Mouse (Mus musculus): ENCODE results near the gene Olfr1102. TPM values are rescaled to one million over a fixed set of nuclear protein-coding genes. Genes with fewer than 3 reads are reported as not detected.

The Olfr1102 gene
- not detected for polyA plus RNA-seq (2015; fragmentation: Illumina TruSeq; extraction: RNeasy Lipid Tissue Mini Kit (QIAGEN cat#74804); ENCODE audit: low read depth, low replicate concordance)

DNA sequence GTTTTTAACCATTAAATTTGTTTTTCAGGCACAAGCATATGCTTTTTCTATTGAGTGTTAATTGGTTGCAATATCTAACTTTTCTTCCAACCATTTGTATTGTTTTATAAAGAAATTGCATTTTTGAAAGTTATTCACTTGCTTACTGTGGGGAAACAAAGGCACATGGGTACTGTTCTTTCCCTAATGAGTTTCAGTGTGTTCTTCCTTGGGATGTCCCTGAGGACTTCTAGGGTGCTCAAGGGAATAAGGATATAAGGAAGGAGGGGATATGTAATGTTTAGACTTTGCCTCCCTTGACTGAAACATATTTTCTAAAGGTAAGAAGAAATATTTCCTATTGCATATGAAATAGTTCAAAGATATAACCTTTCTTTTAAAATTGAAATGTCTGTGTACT is at the start of gene Olfr1102:
Gene Olfr1102 (plus strand): TSS at position 301 of the 400 bp plus-strand sequence.

DNA sequence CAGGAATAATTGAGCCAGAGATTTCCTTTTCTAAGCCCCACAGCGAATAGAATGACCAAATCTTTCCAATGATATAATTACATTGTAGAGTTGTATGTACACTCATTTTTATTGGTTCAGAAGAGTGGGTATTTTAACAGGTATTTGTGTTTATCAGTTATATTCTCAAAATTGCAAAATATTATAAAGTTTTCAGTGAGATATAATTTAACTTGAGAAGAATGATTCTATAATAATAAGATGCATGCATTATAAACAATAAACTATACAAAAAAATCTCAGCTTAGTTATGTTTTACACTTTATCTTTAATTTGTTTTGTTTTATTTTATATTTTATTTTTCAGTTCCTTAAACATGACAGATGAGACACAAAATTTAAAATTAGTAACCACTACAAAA is 37.6 kb upstream of the Olfr1102 start, which contains the start of gene Olfr1099:
Gene Olfr1099 (minus strand): TSS at position 101 of the 400 bp plus-strand sequence.

DNA sequence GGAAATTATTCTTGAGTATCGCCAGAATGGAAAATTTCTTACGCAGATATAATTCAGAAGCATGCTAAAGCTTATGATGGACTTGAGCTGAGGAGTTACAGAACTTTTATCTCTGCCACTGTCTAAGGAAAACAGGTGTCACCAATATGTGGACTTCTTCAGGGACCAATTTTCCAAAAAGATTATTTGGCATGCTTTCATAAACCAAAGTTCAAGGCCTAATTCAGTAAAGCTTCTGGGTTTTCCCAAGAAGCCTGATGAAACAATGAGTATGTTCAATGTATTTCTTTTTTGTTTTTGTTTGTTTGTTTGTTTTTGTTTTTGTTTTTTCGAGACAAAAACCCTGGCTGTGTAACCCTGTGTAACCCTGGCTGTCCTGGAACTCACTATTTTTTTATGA is 18.3 kb upstream of the Olfr1102 start, which contains the start of gene Olfr1100:
Gene Olfr1100 (minus strand): TSS at position 101 of the 400 bp plus-strand sequence.

DNA sequence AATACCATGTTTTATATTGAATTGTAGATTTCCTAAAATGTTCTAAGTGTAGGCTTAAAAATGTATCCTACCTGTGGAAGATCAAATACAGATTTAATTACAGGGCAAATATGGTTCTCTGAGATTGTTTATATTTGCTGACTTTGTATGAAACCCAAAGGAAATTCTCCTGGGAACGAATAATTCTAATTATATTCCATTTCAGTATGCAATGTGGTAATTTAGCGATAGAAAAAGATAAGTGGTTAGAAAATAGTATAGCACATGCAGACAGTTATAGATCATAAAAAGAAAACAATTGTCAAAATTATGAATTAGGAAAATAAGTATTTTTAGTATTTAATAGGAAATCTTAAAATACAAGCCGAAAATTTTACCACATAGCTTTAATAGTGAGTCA is 7.1 kb upstream of the Olfr1102 start, which contains the start of gene Olfr1101:
Gene Olfr1101 (minus strand): TSS at position 101 of the 400 bp plus-strand sequence.

DNA sequence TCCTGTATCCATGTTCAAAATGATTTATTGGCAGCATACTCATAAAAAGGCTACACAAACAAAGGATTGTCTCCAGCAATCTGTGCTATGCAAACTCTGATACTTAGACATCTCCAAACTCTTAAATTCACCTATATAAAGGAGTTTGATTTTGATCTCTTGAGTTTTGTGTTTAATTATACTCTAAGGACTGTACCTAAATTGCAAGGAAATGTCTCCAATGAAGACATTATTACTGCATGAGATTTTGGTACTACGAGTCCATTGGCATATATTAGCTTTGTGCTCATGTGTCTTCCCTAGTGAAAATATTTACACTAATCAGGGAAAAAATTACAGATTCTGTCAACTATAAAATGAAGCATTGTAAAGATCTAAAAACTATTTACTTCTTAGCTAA is 28.8 kb downstream of the Olfr1102 start, which contains the start of gene Olfr1104:
Gene Olfr1104 (minus strand): TSS at position 101 of the 400 bp plus-strand sequence.

DNA sequence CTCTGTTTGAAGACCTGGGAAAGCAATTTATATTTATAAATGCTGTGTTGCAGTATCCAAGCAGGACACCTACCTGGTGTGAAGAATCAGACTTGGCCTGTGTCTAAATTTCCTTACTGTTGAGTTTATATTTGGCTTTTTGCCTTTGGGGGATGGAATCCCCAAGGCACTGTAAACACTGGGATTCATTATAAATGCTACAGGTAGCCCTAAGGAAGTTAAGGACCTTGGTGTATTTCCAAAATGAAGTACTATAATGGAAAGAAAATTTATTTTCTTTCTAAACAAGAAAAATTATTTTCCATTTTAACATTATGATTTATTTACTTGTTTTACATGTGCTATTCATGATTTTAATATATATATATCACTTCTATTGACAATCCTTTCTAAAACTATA is 38.2 kb downstream of the Olfr1102 start, which contains the start of gene Olfr1105:
Gene Olfr1105 (minus strand): TSS at position 101 of the 400 bp plus-strand sequence.

DNA sequence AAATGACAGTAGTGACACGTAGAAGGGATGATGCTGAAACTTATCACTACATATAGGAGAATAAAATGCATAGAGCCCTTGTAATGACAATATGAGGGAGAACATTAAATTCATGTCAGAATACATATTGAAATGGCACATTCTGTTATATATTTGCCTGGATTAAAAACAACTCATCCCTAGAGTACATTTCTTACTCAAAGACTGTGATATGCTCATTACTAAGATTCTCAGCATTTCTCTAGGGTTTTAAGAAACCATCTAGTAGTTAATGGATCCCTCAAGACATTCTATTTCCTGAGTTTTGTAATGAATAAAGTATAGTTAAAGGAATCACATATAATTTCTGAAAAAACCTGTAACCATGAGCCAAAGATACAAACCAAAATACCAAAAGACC is 54.0 kb downstream of the Olfr1102 start, which contains the start of gene Olfr1106:
Gene Olfr1106 (minus strand): TSS at position 101 of the 400 bp plus-strand sequence.

Other genes with a start within 250 kb of the Olfr1102 start
- not detected for gene Olfr1090, start 239.4 kb upstream of the Olfr1102 start, polyA plus RNA-seq (2015; fragmentation: Illumina TruSeq; extraction: RNeasy Lipid Tissue Mini Kit (QIAGEN cat#74804); ENCODE audit: low read depth, low replicate concordance)
- gene Olfr1093, start 215.9 kb upstream of the Olfr1102 start, polyA plus RNA-seq (2015; fragmentation: Illumina TruSeq; extraction: RNeasy Lipid Tissue Mini Kit (QIAGEN cat#74804); ENCODE audit: low read depth, low replicate concordance), result not detected
- gene Olfr141, start 188.4 kb upstream of the Olfr1102 start, polyA plus RNA-seq (2015; fragmentation: Illumina TruSeq; extraction: RNeasy Lipid Tissue Mini Kit (QIAGEN cat#74804); ENCODE audit: low read depth, low replicate concordance), result not detected
- not detected for gene Olfr1094, start 173.7 kb upstream of the Olfr1102 start, polyA plus RNA-seq (2015; fragmentation: Illumina TruSeq; extraction: RNeasy Lipid Tissue Mini Kit (QIAGEN cat#74804); ENCODE audit: low read depth, low replicate concordance)
- not detected for gene Olfr1095, start 146.7 kb upstream of the Olfr1102 start, polyA plus RNA-seq (2015; fragmentation: Illumina TruSeq; extraction: RNeasy Lipid Tissue Mini Kit (QIAGEN cat#74804); ENCODE audit: low read depth, low replicate concordance)
- not detected for gene Gm13723, start 123.6 kb upstream of the Olfr1102 start, polyA plus RNA-seq (2015; fragmentation: Illumina TruSeq; extraction: RNeasy Lipid Tissue Mini Kit (QIAGEN cat#74804); ENCODE audit: low read depth, low replicate concordance)
- not detected for gene Olfr1097, start 106.2 kb upstream of the Olfr1102 start, polyA plus RNA-seq (2015; fragmentation: Illumina TruSeq; extraction: RNeasy Lipid Tissue Mini Kit (QIAGEN cat#74804); ENCODE audit: low read depth, low replicate concordance)
- not detected for gene Olfr1098, start 73.9 kb upstream of the Olfr1102 start, polyA plus RNA-seq (2015; fragmentation: Illumina TruSeq; extraction: RNeasy Lipid Tissue Mini Kit (QIAGEN cat#74804); ENCODE audit: low read depth, low replicate concordance)
- gene Olfr1099, start 37.7 kb upstream of the Olfr1102 start, polyA plus RNA-seq (2015; fragmentation: Illumina TruSeq; extraction: RNeasy Lipid Tissue Mini Kit (QIAGEN cat#74804); ENCODE audit: low read depth, low replicate concordance), result not detected
- not detected for gene Olfr1100, start 18.4 kb upstream of the Olfr1102 start, polyA plus RNA-seq (2015; fragmentation: Illumina TruSeq; extraction: RNeasy Lipid Tissue Mini Kit (QIAGEN cat#74804); ENCODE audit: low read depth, low replicate concordance)
- not detected for gene Olfr1101, start 7.2 kb upstream of the Olfr1102 start, polyA plus RNA-seq (2015; fragmentation: Illumina TruSeq; extraction: RNeasy Lipid Tissue Mini Kit (QIAGEN cat#74804); ENCODE audit: low read depth, low replicate concordance)
- gene Olfr1104, start 28.7 kb downstream of the Olfr1102 start, polyA plus RNA-seq (2015; fragmentation: Illumina TruSeq; extraction: RNeasy Lipid Tissue Mini Kit (QIAGEN cat#74804); ENCODE audit: low read depth, low replicate concordance), result not detected
- gene Olfr1105, start 38.1 kb downstream of the Olfr1102 start, polyA plus RNA-seq (2015; fragmentation: Illumina TruSeq; extraction: RNeasy Lipid Tissue Mini Kit (QIAGEN cat#74804); ENCODE audit: low read depth, low replicate concordance), result not detected
- not detected for gene Olfr1106, start 53.9 kb downstream of the Olfr1102 start, polyA plus RNA-seq (2015; fragmentation: Illumina TruSeq; extraction: RNeasy Lipid Tissue Mini Kit (QIAGEN cat#74804); ENCODE audit: low read depth, low replicate concordance)
- not detected for gene Olfr1107, start 77.4 kb downstream of the Olfr1102 start, polyA plus RNA-seq (2015; fragmentation: Illumina TruSeq; extraction: RNeasy Lipid Tissue Mini Kit (QIAGEN cat#74804); ENCODE audit: low read depth, low replicate concordance)
- gene Olfr1109, start 97.6 kb downstream of the Olfr1102 start, polyA plus RNA-seq (2015; fragmentation: Illumina TruSeq; extraction: RNeasy Lipid Tissue Mini Kit (QIAGEN cat#74804); ENCODE audit: low read depth, low replicate concordance), result not detected
- gene Olfr259, start 116.2 kb downstream of the Olfr1102 start, polyA plus RNA-seq (2015; fragmentation: Illumina TruSeq; extraction: RNeasy Lipid Tissue Mini Kit (QIAGEN cat#74804); ENCODE audit: low read depth, low replicate concordance), result not detected
- gene Olfr1110, start 141.9 kb downstream of the Olfr1102 start, polyA plus RNA-seq (2015; fragmentation: Illumina TruSeq; extraction: RNeasy Lipid Tissue Mini Kit (QIAGEN cat#74804); ENCODE audit: low read depth, low replicate concordance), result not detected
- not detected for gene Olfr1111, start 154.2 kb downstream of the Olfr1102 start, polyA plus RNA-seq (2015; fragmentation: Illumina TruSeq; extraction: RNeasy Lipid Tissue Mini Kit (QIAGEN cat#74804); ENCODE audit: low read depth, low replicate concordance)
- gene Olfr1112, start 189.4 kb downstream of the Olfr1102 start, polyA plus RNA-seq (2015; fragmentation: Illumina TruSeq; extraction: RNeasy Lipid Tissue Mini Kit (QIAGEN cat#74804); ENCODE audit: low read depth, low replicate concordance), result not detected
- gene Olfr1113, start 210.6 kb downstream of the Olfr1102 start, polyA plus RNA-seq (2015; fragmentation: Illumina TruSeq; extraction: RNeasy Lipid Tissue Mini Kit (QIAGEN cat#74804); ENCODE audit: low read depth, low replicate concordance), result not detected
- not detected for gene Olfr1115, start 249.6 kb downstream of the Olfr1102 start, polyA plus RNA-seq (2015; fragmentation: Illumina TruSeq; extraction: RNeasy Lipid Tissue Mini Kit (QIAGEN cat#74804); ENCODE audit: low read depth, low replicate concordance)